Mouse (Mus musculus) hematopoietic stem cell, adult 5-6 weeks (primary cell): ENCODE measurements at regions not wholly inside any gene's neighbourhood (a gene's known extent, or its start where the extent isn't known, plus 50 kb on each side); places are given as distances from the start of the nearest gene placed in this dataset.
A peak's percentile ranks its signal among the peaks of the same experiment; 100 is the strongest.

Source experiments
- ATAC-seq, 2 experiments: fragments of 125-278 bp in 1 of 2; replicated peaks in 1 of 2; 2 replicates each; pipeline ENCODE4 v1.8.0; 2016 to 2017; ENCODE audit warnings: inconsistent platforms in 2 of 2, mild to moderate bottlenecking in 2 of 2, moderate number of reproducible peaks in 2 of 2, low read depth in 1 of 2, moderate TSS enrichment in 1 of 2; ENCODE audit not compliant: low FRiP score in 2 of 2, poor library complexity in 2 of 2, severe bottlenecking in 2 of 2, insufficient read depth in 1 of 2, low TSS enrichment in 1 of 2

GRCm38 (mm10) chrX:105228580-105228979 lies 108.4 kb downstream of the Magee1 start:
- ATAC-seq, result no peak

GRCm38 (mm10) chrX:105236982-105237738 lies 117.0 kb downstream of the Magee1 start:
- ATAC-seq, result 0 out of 4 replicates have a peak, but pooled peaks of 1 of the 2 experiments have one; percentile 17
